Mouse (Mus musculus): ENCODE data around the gene Gpsm1. TPM values are rescaled to one million over a fixed set of nuclear protein-coding genes. Genes with fewer than 3 reads are reported as not detected.

The Gpsm1 gene
- total and polyA plus RNA-seq, 2 experiments, result 0.74 to 1.9 TPM

- Histone ChIP-seq H3K27me3 (ENCODE audit: control insufficient read depth, insufficient read depth, low read length) (no peaks in the 10 kb centered on the region), H3K27ac (replicated peaks; ENCODE audit: insufficient read depth, low read depth, low read length) (no peak overlapping the region), H3K4me1 (ENCODE audit: control insufficient read depth, insufficient read depth, low read length) (0 out of 2 replicates have a peak, but pooled peaks cover 4% of the 10 kb centered on the region), H3K79me2 (ENCODE audit: control insufficient read depth, insufficient read depth, low read length) (no peaks in the 10 kb centered on the region), H3K4me3 (ENCODE audit: insufficient read depth, low read depth, low read length) (no peak overlapping the region), H3K9ac (ENCODE audit: low read depth, low read length) (no peak overlapping the region), H3K36me3 (ENCODE audit: control insufficient read depth, insufficient read depth, low read length) (no peaks in the 10 kb centered on the region)
- TF ChIP-seq CTCF (IDR thresholded peaks at IDR 0.05; ENCODE audit: low read depth, low read length), result no peak
- no peak for TF ChIP-seq POLR2A (IDR thresholded peaks at IDR 0.05; ENCODE audit: extremely low read depth, insufficient read depth, low read length)
- WGBS, result 81% methylated on average over 10 of the region's 13 CpGs
- DNase-seq (ENCODE audit: extremely low read depth, low read depth, low spot score), result no peak
Observed at GRCm38 (mm10) chr2:26338302-26339203, 23.2 kb downstream of the Gpsm1 start.

GRCm38 (mm10) chr2:26339204-26339551 is 23.9 kb downstream of the Gpsm1 start:
- DNase-seq (ENCODE audit: extremely low read depth, low read depth, low spot score), result no peak
- Histone ChIP-seq H3K4me3 (ENCODE audit: insufficient read depth, low read depth, low read length) (no peak overlapping the region), H3K27me3 (ENCODE audit: control insufficient read depth, insufficient read depth, low read length) (no peaks in the 10 kb centered on the region), H3K9ac (ENCODE audit: low read depth, low read length) (no peak overlapping the region), H3K36me3 (ENCODE audit: control insufficient read depth, insufficient read depth, low read length) (no peaks in the 10 kb centered on the region), H3K4me1 (ENCODE audit: control insufficient read depth, insufficient read depth, low read length) (0 out of 2 replicates have a peak, but pooled peaks cover 4% of the 10 kb centered on the region), H3K79me2 (ENCODE audit: control insufficient read depth, insufficient read depth, low read length) (no peaks in the 10 kb centered on the region), H3K27ac (replicated peaks; ENCODE audit: insufficient read depth, low read depth, low read length) (no peak overlapping the region)
- TF ChIP-seq CTCF (IDR thresholded peaks at IDR 0.05; ENCODE audit: low read depth, low read length) (no peak), POLR2A (IDR thresholded peaks at IDR 0.05; ENCODE audit: extremely low read depth, insufficient read depth, low read length) (no peak)
- WGBS, result 38% methylated on average over 5 of the region's 5 CpGs

- H3K4me3 ChIP-seq (ENCODE audit: insufficient read depth, low read depth, low read length), result no peak overlapping the region
- WGBS, result 74% methylated on average over 2 of the region's 2 CpGs
- H3K27me3 ChIP-seq (ENCODE audit: control insufficient read depth, insufficient read depth, low read length), result no peaks in the 10 kb centered on the region
- H3K27ac ChIP-seq (replicated peaks; ENCODE audit: insufficient read depth, low read depth, low read length), result peak overlapping the region; percentile 66
- H3K36me3 ChIP-seq (ENCODE audit: control insufficient read depth, insufficient read depth, low read length), result no peaks in the 10 kb centered on the region
- 0 out of 2 replicates have a peak, but pooled peaks cover 4% of the 10 kb centered on the region for H3K4me1 ChIP-seq (ENCODE audit: control insufficient read depth, insufficient read depth, low read length)
- no peak for DNase-seq (ENCODE audit: extremely low read depth, low read depth, low spot score)
- no peaks in the 10 kb centered on the region for H3K79me2 ChIP-seq (ENCODE audit: control insufficient read depth, insufficient read depth, low read length)
- no peak overlapping the region for H3K9ac ChIP-seq (ENCODE audit: low read depth, low read length)
- TF ChIP-seq CTCF (IDR thresholded peaks at IDR 0.05; ENCODE audit: low read depth, low read length), result no peak
- no peak for TF ChIP-seq POLR2A (IDR thresholded peaks at IDR 0.05; ENCODE audit: extremely low read depth, insufficient read depth, low read length)
Observed at GRCm38 (mm10) chr2:26341510-26341981, 26.2 kb downstream of the Gpsm1 start.

GRCm38 (mm10) chr2:26342044-26342443 is 26.7 kb downstream of the Gpsm1 start:
- WGBS, result 13% methylated on average over 10 of the region's 10 CpGs
- Histone ChIP-seq H3K36me3 (ENCODE audit: control insufficient read depth, insufficient read depth, low read length) (no peaks in the 10 kb centered on the region), H3K9ac (ENCODE audit: low read depth, low read length) (peak overlapping the region; percentile 9; the same call in 1 of the 2 replicates), H3K27me3 (ENCODE audit: control insufficient read depth, insufficient read depth, low read length) (no peaks in the 10 kb centered on the region), H3K4me3 (ENCODE audit: insufficient read depth, low read depth, low read length) (no peak overlapping the region), H3K79me2 (ENCODE audit: control insufficient read depth, insufficient read depth, low read length) (no peaks in the 10 kb centered on the region), H3K27ac (replicated peaks; ENCODE audit: insufficient read depth, low read depth, low read length) (peak overlapping the region; percentile 66), H3K4me1 (ENCODE audit: control insufficient read depth, insufficient read depth, low read length) (0 out of 2 replicates have a peak, but pooled peaks cover 4% of the 10 kb centered on the region)
- DNase-seq (ENCODE audit: extremely low read depth, low read depth, low spot score), result no peak
- no peak for TF ChIP-seq POLR2A (IDR thresholded peaks at IDR 0.05; ENCODE audit: extremely low read depth, insufficient read depth, low read length)

GRCm38 (mm10) chr2:26342609-26343490 is 27.5 kb downstream of the Gpsm1 start:
- TF ChIP-seq CTCF (IDR thresholded peaks at IDR 0.05; ENCODE audit: low read depth, low read length), result no peak
- TF ChIP-seq POLR2A (IDR thresholded peaks at IDR 0.05; ENCODE audit: extremely low read depth, insufficient read depth, low read length), result no peak
- no peak overlapping the region for H3K4me3 ChIP-seq (ENCODE audit: insufficient read depth, low read depth, low read length)
- no peaks in the 10 kb centered on the region for H3K36me3 ChIP-seq (ENCODE audit: control insufficient read depth, insufficient read depth, low read length)
- no peak for DNase-seq (ENCODE audit: extremely low read depth, low read depth, low spot score)
- 0 out of 2 replicates have a peak, but pooled peaks cover 4% of the 10 kb centered on the region for H3K4me1 ChIP-seq (ENCODE audit: control insufficient read depth, insufficient read depth, low read length)
- peak overlapping the region; percentile 66 for H3K27ac ChIP-seq (replicated peaks; ENCODE audit: insufficient read depth, low read depth, low read length)
- 65% methylated on average over 11 of the region's 11 CpGs for WGBS
- 0 out of 2 replicates have a peak overlapping the region, but pooled peaks have one; percentile 17 for H3K9ac ChIP-seq (ENCODE audit: low read depth, low read length)
- H3K27me3 ChIP-seq (ENCODE audit: control insufficient read depth, insufficient read depth, low read length), result no peaks in the 10 kb centered on the region
- H3K79me2 ChIP-seq (ENCODE audit: control insufficient read depth, insufficient read depth, low read length), result no peaks in the 10 kb centered on the region
